Mouse (Mus musculus) CD4-positive, CD25-positive, alpha-beta regulatory T cell, adult 9 weeks (primary cell): ENCODE measurements around the gene Taar4. TPM values are rescaled to one million over a fixed set of nuclear protein-coding genes. Genes with fewer than 3 reads are reported as not detected.

ENCODE experiments used
- polyA plus RNA-seq: library from polyadenylated mRNA; unstranded; fragments of 100-300 nt; shearing (Covaris generic); gene quantifications from one replicate; pipeline ENCODE4 v1.2.1, GENCODE M21; 2017

The Taar4 gene
- polyA plus RNA-seq, result not detected

DNA sequence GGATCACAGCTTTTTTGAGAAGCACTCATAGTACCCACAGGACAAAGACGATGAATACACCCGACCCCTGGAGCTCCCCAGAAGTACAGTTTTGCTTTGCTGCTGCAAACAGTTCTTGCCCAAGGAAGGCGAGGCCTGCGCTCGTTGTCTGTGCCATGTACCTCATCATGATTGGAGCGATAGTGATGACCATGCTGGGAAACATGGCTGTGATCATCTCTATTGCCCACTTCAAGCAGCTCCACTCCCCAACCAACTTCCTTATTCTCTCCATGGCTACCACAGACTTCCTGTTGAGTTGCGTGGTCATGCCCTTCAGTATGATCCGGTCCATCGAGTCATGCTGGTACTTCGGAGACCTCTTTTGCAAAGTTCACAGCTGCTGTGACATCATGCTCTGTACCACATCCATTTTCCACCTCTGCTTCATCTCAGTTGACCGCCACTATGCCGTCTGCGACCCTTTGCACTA lies at the start of gene Taar4:
Taar4 (plus strand) TSS at position 51 of the 472 bp plus-strand sequence.

DNA sequence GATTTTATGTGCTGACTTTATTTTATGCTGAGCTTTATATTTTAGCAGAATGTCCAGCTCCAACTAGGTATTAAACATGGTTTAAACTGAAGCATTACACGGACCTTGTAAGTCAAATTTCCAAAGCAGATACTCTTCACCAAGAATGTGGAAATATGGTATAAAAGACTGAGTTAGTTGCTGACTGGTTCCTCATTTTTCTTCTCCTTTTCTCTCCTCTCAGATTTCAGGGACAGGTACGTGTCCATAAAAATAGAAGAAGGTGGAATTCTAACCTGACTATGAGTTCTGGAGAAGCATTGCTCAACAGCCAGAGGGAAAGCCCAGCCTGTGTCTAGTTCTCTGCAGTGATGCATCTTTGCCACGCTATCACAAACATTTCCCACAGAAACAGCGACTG lies 40.2 kb upstream of the Taar4 start, which contains the start of gene Taar1:
Taar1 (plus strand) TSS at position 301 of the 400 bp plus-strand sequence.

DNA sequence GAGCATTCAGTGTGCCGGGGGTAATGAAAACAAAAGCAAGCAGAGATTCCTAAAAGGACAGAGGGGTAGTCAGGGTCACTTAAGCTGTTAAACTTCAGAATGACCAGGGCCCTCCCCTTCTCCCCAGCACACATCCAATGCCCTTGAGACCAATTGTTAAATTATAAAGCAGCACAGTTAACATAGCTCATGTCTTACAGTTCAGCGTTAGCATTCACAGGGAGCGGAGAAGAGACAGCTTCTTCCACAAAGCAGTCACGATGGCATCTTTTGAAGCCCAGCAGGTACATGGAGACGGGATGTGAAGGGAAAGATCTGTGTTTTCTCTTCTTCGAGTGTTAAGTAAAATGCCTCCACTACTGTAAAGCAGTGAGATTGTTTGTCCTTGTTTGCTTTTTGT lies 22.0 kb upstream of the Taar4 start, which contains the start of gene Taar2:
Taar2 (plus strand) TSS at position 261 of the 400 bp plus-strand sequence.

DNA sequence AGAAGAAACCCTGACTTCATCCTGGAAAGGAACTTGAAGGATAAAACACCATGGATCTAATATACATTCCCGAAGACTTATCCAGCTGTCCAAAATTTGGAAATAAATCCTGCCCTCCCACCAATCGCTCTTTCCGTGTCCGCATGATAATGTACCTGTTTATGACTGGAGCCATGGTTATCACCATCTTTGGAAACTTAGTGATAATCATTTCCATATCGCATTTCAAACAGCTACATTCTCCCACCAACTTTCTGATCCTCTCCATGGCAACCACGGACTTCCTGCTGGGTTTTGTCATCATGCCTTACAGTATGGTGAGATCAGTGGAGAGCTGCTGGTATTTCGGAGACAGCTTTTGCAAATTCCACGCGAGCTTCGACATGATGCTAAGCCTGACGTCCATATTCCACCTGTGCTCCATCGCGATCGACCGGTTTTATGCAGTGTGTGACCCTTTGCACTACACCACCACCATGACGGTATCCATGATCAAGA lies 10.7 kb upstream of the Taar4 start, which contains the start of gene Taar3:
Taar3 (plus strand) TSS at position 51 of the 498 bp plus-strand sequence.

DNA sequence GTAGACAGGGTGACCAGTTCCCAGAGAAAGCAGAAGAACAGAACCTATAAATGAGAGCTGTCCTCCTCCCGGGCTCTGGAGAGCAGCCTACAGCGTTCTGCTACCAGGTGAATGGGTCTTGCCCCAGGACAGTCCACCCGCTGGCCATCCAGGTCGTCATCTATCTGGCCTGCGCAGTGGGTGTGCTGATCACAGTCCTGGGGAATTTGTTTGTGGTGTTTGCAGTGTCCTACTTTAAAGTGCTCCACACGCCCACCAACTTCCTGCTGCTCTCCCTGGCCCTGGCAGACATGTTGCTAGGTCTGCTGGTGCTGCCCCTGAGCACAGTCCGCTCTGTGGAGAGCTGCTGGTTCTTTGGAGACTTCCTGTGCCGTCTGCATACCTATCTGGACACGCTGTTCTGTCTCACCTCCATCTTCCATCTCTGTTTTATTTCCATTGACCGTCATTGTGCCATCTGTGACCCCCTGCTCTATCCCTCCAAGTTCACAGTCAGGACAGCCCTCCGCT lies 10.4 kb downstream of the Taar4 start, which contains the start of gene Taar5:
Taar5 (plus strand) TSS at position 51 of the 510 bp plus-strand sequence.

DNA sequence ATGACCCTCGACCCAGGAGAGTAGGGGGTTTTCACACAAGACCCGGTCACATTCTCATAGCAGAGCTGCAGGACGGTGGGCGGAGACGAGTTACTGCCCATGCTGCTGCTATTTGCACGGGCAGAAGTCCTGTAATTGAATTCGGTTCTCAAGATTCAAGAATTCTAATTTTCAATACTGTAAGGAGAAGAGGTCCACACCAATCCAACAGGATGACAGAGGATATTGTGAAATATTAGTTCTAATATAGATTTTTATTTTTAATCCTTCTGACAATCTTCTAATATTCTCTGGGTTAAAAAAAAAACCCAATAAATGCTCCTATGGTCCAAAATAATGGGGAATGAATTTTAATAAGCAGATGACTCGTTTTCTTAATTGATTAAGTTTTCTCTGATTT lies 25.3 kb downstream of the Taar4 start, which contains the start of gene Taar6:
Taar6 (minus strand) TSS at position 101 of the 400 bp plus-strand sequence.

DNA sequence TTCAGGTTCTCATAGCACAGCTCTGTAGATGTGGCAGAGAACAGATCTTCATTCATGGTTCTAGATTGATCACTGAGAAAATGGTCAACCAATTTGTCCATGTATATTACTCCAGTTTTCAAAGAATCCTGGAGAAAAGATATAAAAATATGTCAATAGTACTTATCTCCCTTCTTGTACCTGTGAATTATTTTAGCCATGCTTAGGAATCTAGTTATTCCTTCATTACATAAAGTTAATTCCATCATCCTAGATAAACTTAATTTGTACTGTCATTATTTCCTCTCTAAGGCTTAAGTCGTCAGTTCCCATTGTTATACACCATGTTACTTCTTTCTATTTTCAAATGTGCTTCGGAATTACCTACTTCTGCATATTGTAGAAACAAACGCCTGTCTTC lies 33.1 kb downstream of the Taar4 start, which contains the start of gene Taar7a:
Taar7a (minus strand) TSS at position 101 of the 400 bp plus-strand sequence.

DNA sequence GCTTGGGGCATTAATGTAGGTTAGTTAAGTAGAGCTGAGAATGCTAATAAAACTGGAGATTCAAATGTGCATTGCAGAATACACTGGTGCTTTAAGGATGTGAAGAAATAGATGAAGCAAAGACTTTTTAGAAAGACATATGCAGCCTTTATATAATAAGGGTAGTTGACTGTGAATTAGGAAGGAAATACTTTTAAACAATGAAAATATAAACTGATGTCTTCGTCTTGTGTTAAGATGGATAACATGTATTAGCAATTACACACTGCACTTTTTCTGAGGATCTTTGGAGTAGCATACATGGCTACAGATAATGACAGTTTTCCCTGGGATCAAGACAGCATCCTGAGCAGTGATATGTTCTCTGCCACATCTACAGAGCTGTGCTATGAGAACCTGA lies 39.3 kb downstream of the Taar4 start, which contains the start of gene Taar7b:
Taar7b (plus strand) TSS at position 301 of the 400 bp plus-strand sequence.

Other genes with a start within 250 kb of the Taar4 start
- 62.2 TPM for gene Rps12, start 173.2 kb upstream of the Taar4 start, polyA plus RNA-seq
- gene Slc18b1, start 163.5 kb upstream of the Taar4 start, polyA plus RNA-seq, result not detected
- gene Vnn3, start 109.0 kb upstream of the Taar4 start, polyA plus RNA-seq, result 0.15 TPM
- not detected for gene Vnn1, start 65.8 kb upstream of the Taar4 start, polyA plus RNA-seq
- 0.25 TPM for gene Taar1, start 40.1 kb upstream of the Taar4 start, polyA plus RNA-seq
- not detected for gene Taar2, start 21.9 kb upstream of the Taar4 start, polyA plus RNA-seq
- gene Taar3, start 10.9 kb upstream of the Taar4 start, polyA plus RNA-seq, result not detected
- gene Taar5, start 10.2 kb downstream of the Taar4 start, polyA plus RNA-seq, result not detected
- gene Taar6, start 25.2 kb downstream of the Taar4 start, polyA plus RNA-seq, result not detected
- gene Taar7a, start 33.0 kb downstream of the Taar4 start, polyA plus RNA-seq, result not detected
- gene Taar7b, start 39.4 kb downstream of the Taar4 start, polyA plus RNA-seq, result not detected
- gene Taar7d, start 66.7 kb downstream of the Taar4 start, polyA plus RNA-seq, result not detected
- not detected for gene Taar7e, start 77.1 kb downstream of the Taar4 start, polyA plus RNA-seq
- not detected for gene Taar7f, start 89.0 kb downstream of the Taar4 start, polyA plus RNA-seq
- gene Taar8a, start 116.0 kb downstream of the Taar4 start, polyA plus RNA-seq, result not detected
- gene Taar8b, start 131.8 kb downstream of the Taar4 start, polyA plus RNA-seq, result not detected
- not detected for gene Taar8c, start 141.4 kb downstream of the Taar4 start, polyA plus RNA-seq
- not detected for gene Taar9, start 149.0 kb downstream of the Taar4 start, polyA plus RNA-seq
- gene Stx7, start 188.8 kb downstream of the Taar4 start, polyA plus RNA-seq, result 47.3 TPM